Mouse (Mus musculus) E14TG2a.4 (cell line): Measurements from ENCODE around the gene Rufy2.

Experiments
- H3K27me3 ChIP-seq: 2 replicates; pipeline ENCODE4 v1.6.1; 2014; ENCODE audit warnings: low read length, control low read depth; ENCODE audit not compliant: insufficient read depth
- H3K36me3 ChIP-seq: 2 replicates; pipeline ENCODE4 v1.6.1; 2014; ENCODE audit warnings: low read length, control low read depth; ENCODE audit not compliant: insufficient read depth
- H3K4me1 ChIP-seq: replicated peaks from 2 replicates; pipeline ENCODE4 v1.6.1; 2014; ENCODE audit warnings: low read depth, low read length, control low read depth
- H3K4me3 ChIP-seq: replicated peaks from 2 replicates; pipeline ENCODE4 v1.5.1; 2014; ENCODE audit warnings: mild to moderate bottlenecking, low read length
- H3K9me3 ChIP-seq: 2 replicates; pipeline ENCODE4 v1.6.1; 2014; ENCODE audit warnings: low read length, control low read depth
- CTCF ChIP-seq: conservative IDR thresholded peaks from 2 replicates; pipeline ENCODE4 v1.5.1; 2014; ENCODE audit warnings: low read length
- NANOG ChIP-seq: IDR thresholded peaks from 2 replicates; pipeline ENCODE4 v1.6.1; 2014; ENCODE audit warnings: borderline replicate concordance, low read length, mixed read lengths
- POU5F1 ChIP-seq: IDR thresholded peaks from 2 replicates; pipeline ENCODE4 v1.6.1; 2014; ENCODE audit warnings: low read length, borderline replicate concordance

Rufy2 gene

DNA sequence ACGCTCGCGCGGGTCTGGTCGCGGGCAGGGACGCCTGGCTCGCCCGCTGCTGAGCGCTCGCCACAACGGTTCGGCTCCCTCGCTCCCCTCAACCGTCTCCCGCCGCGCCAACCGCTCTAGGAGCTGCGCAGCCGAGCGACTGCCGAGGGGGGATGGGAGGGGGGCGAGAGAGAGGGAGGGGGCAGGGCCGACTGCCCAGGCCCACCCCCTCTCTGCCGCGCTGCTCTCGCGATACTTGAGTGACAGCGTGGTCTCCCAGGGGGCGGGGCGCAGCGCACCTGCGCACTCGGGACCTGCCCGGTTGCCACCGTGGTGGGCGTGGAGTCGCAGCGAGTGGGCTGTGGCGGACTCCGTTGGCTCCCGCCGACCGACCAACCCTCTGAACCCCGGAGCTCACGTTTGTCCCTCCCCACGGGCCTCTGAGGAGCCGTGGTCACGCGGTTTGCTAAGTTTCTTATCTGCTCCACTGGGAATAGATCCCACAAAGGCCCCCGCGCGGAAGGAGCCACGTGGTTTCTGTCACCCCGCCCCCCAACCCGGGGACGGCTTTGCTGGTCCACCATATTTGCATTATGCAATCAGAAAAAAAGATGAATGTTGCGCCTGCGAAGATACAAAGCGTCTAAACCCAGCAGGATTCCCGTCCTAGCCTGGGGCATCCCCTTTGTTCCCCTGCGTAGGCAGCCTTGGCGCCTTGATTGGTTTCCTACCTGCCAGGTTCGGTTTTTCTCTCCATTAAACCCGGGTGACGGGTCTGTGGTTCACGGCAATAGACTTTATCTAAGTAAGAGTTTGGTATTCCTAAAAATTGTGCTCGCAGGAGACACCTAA is 43.9 kb downstream of the Rufy2 start, which contains the start of the genes Hnrnph3 and Pbld2:
Hnrnph3 (minus strand) TSS at position 469 of the 831 bp plus-strand sequence.
Pbld2 (plus strand) TSS at position 567 of the 831 bp plus-strand sequence.
- no peak for TF ChIP-seq CTCF
- no peak for TF ChIP-seq POU5F1
- 0 out of 2 replicates have a peak, but pooled peaks have one; percentile 16 for TF ChIP-seq NANOG
- Histone ChIP-seq H3K9me3 (no peaks in the 10 kb centered on the region), H3K27me3 (no peaks in the 10 kb centered on the region), H3K4me3 (peak within 1 kb of the TSS; percentile 98), H3K4me1 (peaks cover 63% of the 10 kb centered on the region), H3K36me3 (peaks cover 17% of the 10 kb centered on the region; the same call in 1 of the 2 replicates)

- H3K4me1 ChIP-seq, result peaks cover 60% of the 10 kb centered on the region
- peaks cover 12% of the 10 kb centered on the region; the same call in 1 of the 2 replicates for H3K36me3 ChIP-seq
- H3K4me3 ChIP-seq, result peak overlapping the region; percentile 98
- H3K27me3 ChIP-seq, result no peaks in the 10 kb centered on the region
- TF ChIP-seq POU5F1, result no peak
- no peak for TF ChIP-seq CTCF
- no peak for TF ChIP-seq NANOG
- no peaks in the 10 kb centered on the region for H3K9me3 ChIP-seq
Observed at GRCm38 (mm10) chr10:63024580-63024910, 44.5 kb downstream of the Rufy2 start.

- TF ChIP-seq POU5F1 (no peak), NANOG (no peak), CTCF (no peak)
- Histone ChIP-seq H3K4me1 (peaks cover 59% of the 10 kb centered on the region), H3K36me3 (peaks cover 11% of the 10 kb centered on the region; the same call in 1 of the 2 replicates), H3K27me3 (no peaks in the 10 kb centered on the region), H3K4me3 (peak overlapping the region; percentile 98), H3K9me3 (no peaks in the 10 kb centered on the region)
Observed at GRCm38 (mm10) chr10:63025016-63025415, 45.0 kb downstream of the Rufy2 start.

GRCm38 (mm10) chr10:63025491-63026011 is 45.5 kb downstream of the Rufy2 start:
- peaks cover 9% of the 10 kb centered on the region; the same call in 1 of the 2 replicates for H3K36me3 ChIP-seq
- no peaks in the 10 kb centered on the region for H3K9me3 ChIP-seq
- H3K4me3 ChIP-seq, result peak overlapping the region; percentile 98
- H3K27me3 ChIP-seq, result no peaks in the 10 kb centered on the region
- no peak for TF ChIP-seq NANOG
- TF ChIP-seq POU5F1, result no peak
- no peak for TF ChIP-seq CTCF
- H3K4me1 ChIP-seq, result peaks cover 54% of the 10 kb centered on the region

DNA sequence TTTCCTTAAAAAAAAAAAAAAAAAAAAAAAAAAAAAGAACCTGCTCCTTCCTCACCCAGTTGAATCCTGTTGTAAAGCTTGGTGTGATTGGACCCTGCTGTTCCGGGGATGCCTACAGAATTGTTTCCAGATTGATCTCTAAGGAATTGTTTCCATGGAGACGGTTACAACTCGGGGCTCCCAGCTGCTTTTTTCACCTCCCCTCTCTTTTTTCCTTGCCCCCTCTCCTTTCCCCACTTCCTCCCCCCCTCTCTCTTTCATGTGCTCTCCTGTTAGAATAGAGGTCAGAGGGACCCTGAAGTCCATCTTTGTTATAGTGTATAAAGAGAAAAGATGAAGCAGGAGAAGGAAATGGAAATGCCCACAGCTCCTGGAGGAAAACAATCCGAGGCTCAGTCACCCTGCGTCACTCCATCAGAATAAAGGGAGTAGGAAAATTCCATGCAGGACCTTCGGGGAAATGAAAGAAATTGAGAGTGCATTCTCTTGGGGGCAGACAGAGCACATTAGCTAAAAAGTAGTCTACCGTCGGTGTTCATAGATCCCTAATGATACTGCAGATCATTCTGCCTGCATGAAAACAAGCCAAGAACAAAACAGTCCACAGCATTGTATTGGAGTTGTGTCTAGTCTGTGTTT is 46.3 kb downstream of the Rufy2 start:
- no peaks in the 10 kb centered on the region for H3K27me3 ChIP-seq
- H3K4me1 ChIP-seq, result peaks cover 49% of the 10 kb centered on the region
- no peaks in the 10 kb centered on the region for H3K9me3 ChIP-seq
- peaks cover 4% of the 10 kb centered on the region; the same call in 1 of the 2 replicates for H3K36me3 ChIP-seq
- no peak for TF ChIP-seq POU5F1
- TF ChIP-seq CTCF, result no peak
- no peak for TF ChIP-seq NANOG
- H3K4me3 ChIP-seq, result no peak overlapping the region

DNA sequence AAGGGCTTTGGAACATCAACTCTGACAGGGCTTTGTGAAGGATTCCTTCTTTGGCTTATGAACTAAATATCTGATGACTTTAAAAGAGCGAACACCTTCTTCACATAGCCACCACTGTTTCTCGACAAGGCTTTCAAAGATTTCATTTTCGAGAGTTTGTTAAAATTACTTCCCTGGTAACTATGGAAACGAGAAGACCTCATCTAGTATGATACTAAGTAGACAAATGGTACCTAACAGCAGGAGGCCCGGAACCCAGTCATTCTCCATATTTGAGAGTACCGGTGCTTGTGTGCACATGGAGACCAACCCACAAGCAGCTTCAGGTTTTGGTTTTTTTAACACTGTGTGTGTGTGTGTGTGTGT is 46.8 kb downstream of the Rufy2 start:
- no peak overlapping the region for H3K4me3 ChIP-seq

GRCm38 (mm10) chr10:63027376-63028161 is 47.5 kb downstream of the Rufy2 start:
- H3K27me3 ChIP-seq, result no peaks in the 10 kb centered on the region
- H3K4me3 ChIP-seq, result no peak overlapping the region
- H3K9me3 ChIP-seq, result no peaks in the 10 kb centered on the region
- TF ChIP-seq CTCF (no peak), NANOG (no peak), POU5F1 (no peak)
- H3K36me3 ChIP-seq, result peaks cover 3% of the 10 kb centered on the region; the same call in 1 of the 2 replicates
- H3K4me1 ChIP-seq, result peaks cover 36% of the 10 kb centered on the region

More for the DNA sequence above, 46.8 kb downstream of the Rufy2 start:
- TF ChIP-seq NANOG (no peak), POU5F1 (no peak), CTCF (no peak)
- Histone ChIP-seq H3K4me1 (peaks cover 44% of the 10 kb centered on the region), H3K27me3 (no peaks in the 10 kb centered on the region), H3K36me3 (peaks cover 3% of the 10 kb centered on the region; the same call in 1 of the 2 replicates), H3K9me3 (no peaks in the 10 kb centered on the region)

DNA sequence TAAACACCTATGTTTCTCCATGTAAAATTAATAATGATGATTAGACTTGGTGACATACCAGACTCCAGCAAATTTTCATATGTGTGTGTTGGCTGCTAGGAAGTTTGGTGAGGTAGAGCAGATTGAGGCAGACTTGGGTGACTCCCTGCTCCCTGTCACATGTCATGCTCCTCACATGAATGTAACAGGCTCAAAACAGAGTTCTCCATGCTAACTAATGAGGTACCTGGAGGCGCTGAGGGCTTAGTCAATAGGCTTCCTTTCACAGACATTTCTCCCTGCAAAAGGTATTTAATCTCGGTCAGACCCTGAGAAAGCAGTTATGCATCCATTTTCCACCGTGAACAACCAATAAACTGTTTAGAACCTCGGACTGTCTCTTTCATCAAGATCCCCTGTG is 48.4 kb downstream of the Rufy2 start:
- no peak overlapping the region for H3K4me3 ChIP-seq
- peaks cover 36% of the 10 kb centered on the region for H3K4me1 ChIP-seq
- no peaks in the 10 kb centered on the region for H3K9me3 ChIP-seq
- no peaks in the 10 kb centered on the region for H3K27me3 ChIP-seq
- peaks cover 3% of the 10 kb centered on the region; the same call in 1 of the 2 replicates for H3K36me3 ChIP-seq
- TF ChIP-seq POU5F1 (no peak), CTCF (no peak), NANOG (no peak)
